ENCODE assay signal across 8 mouse cellular contexts in the genomic region with DNA sequence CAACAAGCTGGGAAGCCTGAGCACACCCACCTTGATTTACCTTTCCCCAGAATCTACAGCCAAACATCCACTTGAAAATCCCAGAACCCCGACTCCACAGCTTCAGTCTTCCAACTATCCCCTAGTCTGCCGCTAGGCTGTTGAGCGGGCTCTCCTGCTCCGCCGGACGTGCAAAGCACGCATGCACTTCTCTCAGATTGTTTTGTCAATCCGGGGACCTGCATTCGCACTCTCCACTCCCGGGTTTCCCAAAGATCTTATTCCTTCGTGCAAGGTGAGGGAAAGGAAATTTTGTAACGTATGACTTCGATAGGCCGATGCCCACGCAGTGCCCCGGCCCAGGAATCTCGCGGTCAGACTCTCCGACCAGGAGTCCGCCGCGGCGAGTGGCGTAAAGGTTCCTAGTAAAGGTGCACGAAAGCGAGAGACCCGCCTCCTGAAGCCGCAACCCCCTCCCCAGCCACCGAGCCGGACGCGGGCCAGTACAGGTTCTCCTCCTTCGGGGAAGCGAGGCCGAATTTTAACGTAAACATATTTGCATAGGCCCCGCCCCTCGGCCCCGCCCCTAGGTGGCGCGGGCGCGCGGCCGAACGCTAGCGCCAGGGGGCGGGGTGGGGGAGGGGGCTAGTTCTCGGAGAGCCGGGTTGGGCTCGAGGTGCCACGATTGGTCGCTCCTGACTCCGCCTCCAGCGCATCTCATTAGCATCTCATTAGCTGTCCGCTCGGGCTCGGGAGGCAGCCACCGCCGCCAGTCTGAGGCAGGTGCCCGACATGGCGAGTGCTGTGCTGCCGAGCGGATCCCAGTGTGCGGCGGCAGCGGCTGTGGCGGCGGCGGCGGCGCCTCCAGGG. TPM values are rescaled to one million over a fixed set of nuclear protein-coding genes. Genes with fewer than 3 reads are reported as not detected.
DNase-seq lines count a peak whose midpoint lies in the region; ATAC-seq and TF ChIP-seq lines count a peak whose summit lies in the region.

TSS of gene Cadm1 (plus strand) at position 572 of the 849 bp plus-strand sequence.

- TF ChIP-seq CTCF in bone marrow macrophage, adult 2 months (IDR thresholded peaks at IDR 0.05; ENCODE audit: low read depth, low read length): no peak

- no peaks in the 10 kb centered on the region for H3K36me3 ChIP-seq in embryonic facial prominence, embryonic 14.5 days (ENCODE audit: control insufficient read depth, insufficient read depth, low read length)

- peak within 1 kb of the TSS; percentile 86 for H3K27ac ChIP-seq in bone marrow macrophage, adult 2 months (ENCODE audit: insufficient read depth, low read depth, low read length)
- H3K27ac ChIP-seq in embryonic facial prominence, embryonic 14.5 days (replicated peaks; ENCODE audit: low read depth, low read length): peak within 1 kb of the TSS; percentile 89

- peak; percentile 99 for DNase-seq in embryonic facial prominence, embryonic 14.5 days (ENCODE audit: low spot score)
- DNase-seq in heart, adult 18-20 months: peak; percentile 93 to 97
- peak; percentile 96 for DNase-seq in kidney, adult 11 months
- DNase-seq in left cerebral cortex, postnatal 36 days (ENCODE audit: low spot score in 2 of 2): peak; percentile 96
- DNase-seq in mesoderm, embryonic 11.5 days (ENCODE audit: low read depth, low spot score): peak; percentile 99
- peak; percentile 97 for DNase-seq in right cerebral cortex, postnatal 25 days
- peak; percentile 82 for DNase-seq in urinary bladder, postnatal 25 days (ENCODE audit: low spot score)

- peaks cover 16% of the 10 kb centered on the region; the same call in 1 of the 2 replicates for H3K27me3 ChIP-seq in embryonic facial prominence, embryonic 14.5 days (replicated peaks; ENCODE audit: control insufficient read depth, insufficient read depth, low read length)

- H3K9me3 ChIP-seq in embryonic facial prominence, embryonic 14.5 days (ENCODE audit: control insufficient read depth, low read length): no peaks in the 10 kb centered on the region

- peak; percentile 96 for ATAC-seq in embryonic facial prominence, embryonic 14.5 days (ENCODE audit: low read depth)

- peak within 1 kb of the TSS; percentile 92 for H3K4me2 ChIP-seq in embryonic facial prominence, embryonic 14.5 days (ENCODE audit: low read depth, low read length)

- H3K4me1 ChIP-seq in bone marrow macrophage, adult 2 months (ENCODE audit: control insufficient read depth, insufficient read depth, low read length): peaks cover 18% of the 10 kb centered on the region
- peaks cover 17% of the 10 kb centered on the region; the same call in 1 of the 2 replicates for H3K4me1 ChIP-seq in embryonic facial prominence, embryonic 14.5 days (ENCODE audit: control insufficient read depth, insufficient read depth, low read length)

- WGBS in embryonic facial prominence, embryonic 14.5 days: 0% methylated on average over 33 of the region's 72 CpGs

- H3K9ac ChIP-seq in embryonic facial prominence, embryonic 14.5 days (ENCODE audit: low read depth, low read length): peak within 1 kb of the TSS; percentile 74

- H3K4me3 ChIP-seq in bone marrow macrophage, adult 2 months (ENCODE audit: insufficient read depth, low read length): peak within 1 kb of the TSS; percentile 94
- H3K4me3 ChIP-seq in embryonic facial prominence, embryonic 14.5 days (ENCODE audit: low read depth, low read length): peak within 1 kb of the TSS; percentile 76

- intact Hi-C loops in left cerebral cortex, postnatal 36 days (cut with DNase I): loop anchor here (2.0 to 10.0 kb wide), 5 partner anchors 83 to 793 kb away; no protein-coding TSS in a partner anchor

- peak; percentile 77 for TF ChIP-seq POLR2A in bone marrow macrophage, adult 2 months (IDR thresholded peaks at IDR 0.05; ENCODE audit: borderline replicate concordance, low read depth, low read length)

RNA-seq across cellular contexts. Expression of gene Cadm1, which starts in this region (rescaled TPM):
- polyA plus RNA-seq in bone marrow macrophage, adult 2 months (2012; ENCODE audit: insufficient read depth, insufficient read length, missing spikeins): 134 and 146 TPM in 2 replicates
- 75.1 and 76.2 TPM in 2 replicates for polyA plus RNA-seq in embryonic facial prominence, embryonic 14.5 days (2014; fragmentation: Nextera tagmentation; extraction: Ambion mirVana)
- 1 to 10 TPM; 1.9 to 2.5 TPM for total RNA-seq in heart, adult 18-20 months (2021)
- total RNA-seq in left cerebral cortex, postnatal 36 days (2021): 100 to 1,000 TPM; 209 to 233 TPM

Comparison
In these comparisons a context has a peak if more than half of its experiments do, and no peak if none do; other contexts are left out.
1. Peak in every context shown above with its lines: DNase-seq, ATAC-seq, H3K4me3 ChIP-seq and H3K27ac ChIP-seq.
2. RNA of gene Cadm1 (total RNA-seq): 209 to 233 TPM in left cerebral cortex, postnatal 36 days; 1.9 to 2.5 TPM in heart, adult 18-20 months; every median in the first group is over 10 times any median in the second.